Mouse (Mus musculus) testis, adult 2 months (tissue): ENCODE measurements at regions not wholly inside any gene's neighbourhood (a gene's known extent, or its start where the extent isn't known, plus 50 kb on each side); places are given as distances from the start of the nearest gene placed in this dataset.

ENCODE experiments used
- CTCF ChIP-seq: fragments of 200-500 bp; IDR thresholded peaks from 2 replicates; pipeline ENCODE4 v1.5.1; 2012; ENCODE audit warnings: low read depth, mild to moderate bottlenecking, inconsistent platforms, low read length, moderate library complexity; ENCODE audit not compliant: control insufficient read depth, insufficient read depth, insufficient replicate concordance
- POLR2A ChIP-seq: fragments of 200-500 bp; IDR thresholded peaks from 2 replicates; pipeline ENCODE4 v1.6.1; 2012; ENCODE audit warnings: low read depth, mild to moderate bottlenecking, inconsistent platforms, low read length, moderate library complexity; ENCODE audit not compliant: control insufficient read depth

DNA sequence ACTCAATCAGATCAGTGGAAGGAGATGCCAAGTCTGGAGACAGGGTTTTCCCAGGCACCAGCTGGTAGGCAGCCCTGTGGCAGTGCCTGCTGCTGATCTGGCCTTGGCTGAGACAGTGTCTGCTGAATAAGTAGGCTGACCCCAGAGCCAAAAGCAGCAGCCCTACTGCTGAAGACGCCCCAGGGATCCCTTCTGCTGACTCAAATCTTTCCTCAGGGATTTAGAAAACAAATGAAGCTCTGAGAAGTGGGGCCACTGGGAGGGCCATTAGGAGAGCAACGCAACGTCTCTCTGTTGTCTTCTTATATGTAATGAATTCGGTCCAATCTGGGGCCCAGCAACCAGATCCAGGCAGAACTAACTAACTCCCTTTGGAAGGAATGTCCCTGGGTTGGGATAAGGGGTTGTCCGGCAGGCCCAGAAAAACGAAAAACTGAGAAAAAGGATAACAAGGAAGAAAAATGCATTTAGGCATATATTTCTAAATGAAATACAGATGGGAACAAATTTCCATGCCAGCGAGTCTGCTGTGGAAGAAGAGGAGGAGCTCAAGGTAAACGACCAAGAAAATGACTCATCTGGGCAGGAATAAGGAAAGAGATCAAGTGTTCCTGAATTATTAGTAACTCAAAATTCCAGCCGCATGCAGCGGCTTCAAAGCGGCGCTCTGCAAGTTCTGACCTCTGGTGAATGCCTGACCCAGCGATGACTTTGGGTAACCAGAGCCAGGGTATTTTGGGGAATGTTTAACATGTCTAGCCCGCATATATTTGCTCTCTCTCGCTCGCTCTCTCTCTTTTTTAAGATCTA, 256.7 kb downstream of the Tgfb2 start:
- TF ChIP-seq CTCF (no peak), POLR2A (no peak)
